Mouse (Mus musculus): ENCODE results near the gene Gm13539. TPM values are rescaled to one million over a fixed set of nuclear protein-coding genes. Genes with fewer than 3 reads are reported as not detected.
"Not testable (repeated sequence)": the region's sequence is repeated elsewhere in the genome, so short reads cannot be mapped to it uniquely, and the experiment has no call there.

The Gm13539 gene
- not detected for total RNA-seq (2021)
- long read RNA-seq, experiment 1: 0 reads
- long read RNA-seq, experiment 2: 0 reads

DNA sequence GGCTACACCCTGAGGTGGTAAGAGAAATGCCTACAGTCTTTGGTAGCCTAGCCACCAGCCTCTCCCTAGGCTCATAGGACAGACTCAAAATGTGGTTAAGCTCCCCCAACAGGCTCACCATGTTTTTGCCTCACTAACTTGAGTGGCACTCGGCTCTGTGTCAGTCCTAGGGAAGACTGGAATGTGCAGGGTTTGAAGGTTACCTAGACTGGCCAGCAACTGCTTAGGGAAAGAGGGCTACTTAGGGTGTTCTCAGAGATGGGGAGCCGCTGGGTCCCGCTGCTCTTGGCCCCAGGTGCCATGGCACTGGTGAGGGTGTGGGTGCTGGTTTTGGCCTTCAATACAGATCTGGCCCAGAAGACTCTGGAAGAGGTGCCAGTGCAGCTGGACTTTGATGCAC, at the start of gene Gm13539:
Gene Gm13539 (plus strand): TSS at position 301 of the 400 bp plus-strand sequence.
- DNase-seq: no peak
- intact Hi-C loops (cut with DNase I; ENCODE audit: low total_unique reads): no loop called here

DNA sequence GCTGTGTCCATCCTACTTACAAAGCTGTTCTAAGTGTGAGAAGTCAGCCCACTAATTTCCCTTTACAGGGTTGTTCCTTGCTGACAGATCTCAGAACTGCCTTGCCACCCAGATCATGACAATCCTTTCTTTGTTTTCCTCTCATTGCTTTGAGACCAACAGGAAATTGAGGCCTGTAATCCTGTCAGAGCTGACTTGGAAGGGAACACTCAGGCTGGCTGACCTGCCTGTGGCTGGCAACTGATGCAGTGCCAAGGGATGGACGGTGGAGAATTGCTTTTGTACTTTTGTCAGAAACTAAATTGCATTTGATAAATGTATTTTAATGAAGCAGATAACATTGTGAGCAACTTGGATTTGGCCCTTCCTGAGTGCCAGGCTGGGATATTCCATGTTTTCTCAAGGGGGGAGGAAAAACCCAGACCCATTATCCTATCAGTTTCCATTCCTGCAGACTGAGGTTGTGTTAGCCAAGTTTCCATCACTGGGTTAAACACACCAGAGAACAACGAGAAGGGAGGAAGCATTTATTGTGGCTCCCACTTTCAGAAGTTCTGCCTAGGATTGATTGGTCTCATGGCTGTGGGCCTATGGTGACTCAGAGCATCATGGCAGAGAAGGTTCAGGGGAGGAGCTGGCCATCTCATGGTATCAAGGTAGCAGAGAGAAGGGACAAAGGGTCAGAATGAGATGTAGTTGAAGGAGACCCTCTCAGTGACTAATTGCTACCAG, 48.7 kb upstream of the Gm13539 start:
- DNase-seq: no peak
- intact Hi-C loops (cut with DNase I; ENCODE audit: low total_unique reads): no loop called here

DNA sequence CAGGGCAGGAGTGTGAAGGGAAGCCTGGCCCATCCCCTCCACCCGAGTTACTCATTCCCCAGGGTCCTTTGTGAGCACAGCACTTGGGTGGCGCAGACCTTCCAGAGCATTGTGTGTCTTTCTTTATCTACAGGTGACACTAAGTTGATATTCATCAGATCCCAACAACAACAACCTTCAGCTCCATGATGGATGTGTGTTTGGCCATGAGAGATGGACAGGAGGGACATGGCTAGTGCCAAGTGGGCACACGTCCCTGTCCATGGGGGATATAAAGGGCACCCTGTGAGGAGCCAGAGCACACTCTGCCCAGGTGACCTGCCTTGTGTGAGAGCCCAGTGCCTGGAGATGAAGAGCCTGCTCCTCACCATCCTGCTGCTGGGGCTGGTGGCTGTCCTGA, 45.3 kb upstream of the Gm13539 start, which contains the start of gene Obp2b:
Gene Obp2b (plus strand): TSS at position 301 of the 400 bp plus-strand sequence.
- DNase-seq; intact Hi-C loops (cut with DNase I; ENCODE audit: low total_unique reads): not testable (repeated sequence)

DNA sequence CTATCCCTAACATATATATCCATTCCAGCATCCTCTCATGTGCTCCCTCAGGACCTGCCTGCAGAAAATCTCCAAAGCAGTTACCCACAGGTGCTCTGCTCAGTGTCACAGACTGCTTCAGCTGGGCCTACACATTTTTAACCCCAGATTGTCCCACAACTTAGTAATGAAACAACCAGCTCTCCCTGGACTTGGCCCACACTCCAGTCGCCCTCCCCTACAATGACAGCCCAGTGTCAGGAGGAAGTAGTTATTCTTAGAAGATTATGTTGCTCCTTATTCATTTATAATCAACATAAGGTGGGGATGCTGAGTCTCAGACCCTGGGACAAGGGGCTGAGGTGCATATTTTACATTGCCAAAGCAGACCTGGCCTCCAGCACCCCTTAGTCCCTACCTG, 40.4 kb upstream of the Gm13539 start:
- intact Hi-C loops (cut with DNase I; ENCODE audit: low total_unique reads): no loop called here
- no peak for DNase-seq

DNA sequence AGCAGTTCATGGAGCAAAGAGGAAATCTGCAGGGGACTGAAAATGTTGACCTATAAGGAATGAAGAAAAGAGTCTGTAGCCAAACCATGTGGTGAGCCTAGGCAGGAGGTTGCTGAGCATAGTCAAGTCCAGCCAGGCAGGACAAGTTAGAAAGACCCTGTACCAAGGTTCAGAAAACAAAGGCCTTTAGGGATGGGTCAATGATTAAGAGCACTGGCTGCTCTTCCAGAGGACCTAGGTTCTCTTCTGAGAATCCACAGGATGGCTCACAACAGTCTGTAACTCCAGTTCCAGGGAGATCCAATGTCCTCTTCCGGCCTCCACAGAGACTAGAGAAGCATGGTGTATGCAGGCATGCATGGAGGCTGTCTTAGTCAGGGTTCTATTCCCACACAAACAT, 27.9 kb upstream of the Gm13539 start:
- no peak for DNase-seq
- intact Hi-C loops (cut with DNase I; ENCODE audit: low total_unique reads): no loop called here

DNA sequence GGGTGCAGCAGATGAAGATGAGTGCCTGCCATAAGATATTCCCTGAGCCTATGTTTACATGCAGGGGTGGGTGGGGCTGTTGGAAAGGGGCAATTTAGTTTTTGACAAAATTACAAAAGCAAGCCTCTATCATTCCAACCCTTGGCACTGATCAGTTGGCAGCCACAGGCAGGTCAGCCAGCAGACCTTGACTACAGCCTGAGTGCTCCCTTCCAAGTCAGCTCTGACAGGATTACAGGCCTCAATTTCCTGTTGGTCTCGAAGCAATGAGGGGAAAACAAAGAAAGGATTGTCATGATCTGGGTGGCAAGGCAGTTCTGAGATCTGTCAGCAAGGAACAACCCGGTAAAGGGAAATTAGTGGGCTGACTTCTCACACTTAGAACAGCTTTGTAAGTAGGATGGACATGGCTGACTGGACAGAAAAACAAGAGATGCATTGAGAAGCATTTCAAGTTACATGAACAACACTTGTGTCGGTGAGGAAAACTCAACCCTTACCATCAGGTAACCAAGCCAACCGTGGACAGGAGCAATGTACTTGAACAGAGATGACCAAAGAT, 23.9 kb upstream of the Gm13539 start:
- DNase-seq: no peak
- intact Hi-C loops (cut with DNase I; ENCODE audit: low total_unique reads): no loop called here

DNA sequence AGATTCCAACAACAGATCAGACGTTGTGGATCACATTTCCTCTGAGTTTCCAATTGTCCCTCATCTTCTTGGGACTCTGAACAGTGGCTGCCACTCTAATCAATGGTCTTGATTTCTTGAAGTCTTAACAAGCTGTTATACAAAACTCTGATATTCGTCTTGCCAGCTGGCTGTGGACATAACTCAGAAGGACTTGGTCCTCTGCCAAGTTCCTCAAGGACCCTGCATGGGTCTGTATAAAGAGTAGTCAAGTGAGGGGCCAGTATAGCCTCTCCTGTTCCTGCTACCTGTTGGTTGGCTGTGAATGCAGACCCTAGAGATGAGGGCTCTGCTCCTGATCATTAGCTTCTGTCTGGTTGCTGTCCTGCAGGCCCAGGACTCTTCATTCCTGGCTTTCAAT, 16.8 kb upstream of the Gm13539 start, which contains the start of gene Lcn3:
Gene Lcn3 (plus strand): TSS at position 301 of the 400 bp plus-strand sequence.
- intact Hi-C loops (cut with DNase I; ENCODE audit: low total_unique reads): no loop called here

DNA sequence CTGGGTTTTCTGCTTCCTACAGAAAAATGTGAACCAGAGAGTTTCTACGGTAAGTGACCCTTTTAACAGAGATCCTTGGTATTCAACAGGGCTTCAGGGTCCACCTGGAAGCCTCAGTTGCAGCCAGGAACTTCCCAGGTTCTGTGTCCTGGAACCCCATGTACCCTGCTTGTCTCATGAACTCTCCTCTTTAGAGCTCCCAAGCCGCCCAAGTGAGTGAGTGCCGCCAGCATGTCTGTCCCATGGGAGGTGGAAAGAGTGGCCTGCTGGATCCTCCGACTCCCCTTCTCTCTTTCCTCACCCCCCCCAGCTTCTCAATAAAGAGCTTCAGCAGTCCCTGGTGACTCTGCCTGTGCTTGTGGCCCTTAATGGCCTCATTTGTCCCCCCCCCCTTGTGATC, 14.3 kb upstream of the Gm13539 start:
- intact Hi-C loops (cut with DNase I; ENCODE audit: low total_unique reads): no loop called here
- DNase-seq: no peak

More for the DNA sequence above, 16.8 kb upstream of the Gm13539 start, which contains the start of gene Lcn3:
- no peak for DNase-seq

DNA sequence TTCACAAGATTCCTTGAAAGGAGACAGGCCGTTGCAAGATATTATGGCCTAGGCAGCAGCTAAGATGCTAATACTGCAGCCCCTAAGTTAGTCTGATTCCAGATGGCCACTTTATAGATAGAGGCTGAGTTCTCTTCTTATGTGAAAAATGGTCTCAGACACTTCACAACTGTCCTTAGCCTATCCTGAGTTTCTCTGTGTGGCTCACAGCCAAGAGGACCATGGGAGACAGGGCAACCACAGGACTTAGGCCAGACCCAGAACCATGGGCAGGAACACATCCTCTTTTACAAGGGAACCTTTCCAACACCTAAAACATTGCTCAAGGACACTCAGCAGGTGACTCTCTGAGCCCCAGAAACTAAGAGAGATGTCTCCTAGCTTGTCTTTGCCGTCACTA, 8.6 kb upstream of the Gm13539 start:
- intact Hi-C loops (cut with DNase I; ENCODE audit: low total_unique reads): no loop called here
- DNase-seq: no peak

DNA sequence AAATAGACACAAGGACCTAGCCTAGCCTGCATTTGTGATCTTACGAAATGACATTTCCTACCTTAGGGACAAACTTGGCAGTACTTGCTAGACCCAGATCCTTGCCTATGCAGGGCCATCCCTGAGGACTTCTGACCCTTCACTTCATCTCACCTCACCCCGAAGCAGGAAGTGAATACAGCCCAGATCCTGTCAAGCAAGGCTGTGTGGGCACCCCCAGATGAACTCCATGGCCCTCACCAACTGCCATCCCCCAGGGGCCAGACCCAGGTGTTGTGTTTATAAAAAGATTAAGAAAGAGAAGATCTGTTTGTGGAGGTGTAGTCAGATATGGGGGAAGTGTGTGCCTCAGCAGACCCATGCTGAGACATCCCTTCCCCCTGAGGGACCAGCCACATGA, 7.4 kb upstream of the Gm13539 start:
- no peak for DNase-seq
- intact Hi-C loops (cut with DNase I; ENCODE audit: low total_unique reads): no loop called here

DNA sequence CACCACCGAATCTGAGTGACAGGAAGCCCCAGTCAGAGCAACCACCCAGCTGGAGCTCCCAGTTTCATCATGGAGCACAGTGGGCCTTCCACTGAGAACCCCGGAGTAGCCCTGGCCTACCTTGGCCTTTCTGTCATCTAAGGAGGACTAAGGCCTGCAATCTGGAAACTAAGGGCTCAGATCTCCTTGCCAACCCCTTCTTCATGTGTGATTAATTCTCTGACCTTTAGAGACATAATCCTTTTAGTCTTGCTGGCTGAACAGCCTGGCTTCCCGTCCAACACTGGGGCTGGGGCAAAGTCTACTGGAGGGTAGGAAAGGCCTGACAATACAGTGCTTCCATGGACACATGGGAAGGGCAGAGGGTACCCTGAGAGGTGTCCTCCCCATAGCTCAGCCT, 6.1 kb upstream of the Gm13539 start:
- DNase-seq: no peak
- intact Hi-C loops (cut with DNase I; ENCODE audit: low total_unique reads): no loop called here

DNA sequence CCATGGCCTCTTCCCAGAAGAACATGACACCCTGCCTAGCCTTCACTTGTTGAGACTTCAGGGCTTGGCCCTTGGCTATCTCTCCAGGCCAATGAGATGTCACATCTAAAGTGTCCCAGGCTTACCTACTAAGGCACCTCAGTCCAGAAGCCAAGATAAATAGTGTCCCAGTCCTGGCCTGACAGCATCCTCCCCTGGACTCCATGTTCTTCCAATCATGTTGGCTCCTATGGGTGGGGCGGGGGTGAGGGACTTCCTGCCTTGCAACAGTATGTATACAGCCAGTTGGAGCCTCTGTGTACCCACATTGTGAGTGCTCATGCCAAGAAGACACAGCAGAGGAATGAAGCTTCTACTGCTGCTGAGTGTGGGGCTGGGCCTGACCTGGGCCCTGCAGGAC, 5.3 kb upstream of the Gm13539 start, which contains the start of gene Lcn11:
Gene Lcn11 (plus strand): TSS at position 301 of the 400 bp plus-strand sequence.
- no peak for DNase-seq
- intact Hi-C loops (cut with DNase I; ENCODE audit: low total_unique reads): no loop called here

DNA sequence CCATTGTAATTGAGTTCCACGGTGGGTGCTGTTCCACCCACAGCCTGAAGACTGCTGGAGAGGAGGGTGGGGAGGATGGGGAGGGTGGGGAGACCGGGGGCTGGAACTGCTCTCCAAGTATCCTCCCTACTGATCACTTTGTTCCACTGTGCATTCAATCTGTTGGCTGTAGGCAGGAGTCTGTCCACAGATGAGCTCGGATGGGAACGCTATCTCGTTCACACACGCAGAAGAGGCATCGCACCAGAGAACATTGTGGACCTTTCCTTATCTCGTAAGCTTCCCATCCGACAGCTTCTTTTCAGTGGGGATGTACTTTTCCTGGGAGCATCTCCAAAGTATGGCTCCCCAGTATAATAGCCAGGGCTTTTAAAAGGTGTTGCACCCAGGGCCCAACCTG, 3.0 kb upstream of the Gm13539 start:
- DNase-seq: no peak
- intact Hi-C loops (cut with DNase I; ENCODE audit: low total_unique reads): no loop called here

DNA sequence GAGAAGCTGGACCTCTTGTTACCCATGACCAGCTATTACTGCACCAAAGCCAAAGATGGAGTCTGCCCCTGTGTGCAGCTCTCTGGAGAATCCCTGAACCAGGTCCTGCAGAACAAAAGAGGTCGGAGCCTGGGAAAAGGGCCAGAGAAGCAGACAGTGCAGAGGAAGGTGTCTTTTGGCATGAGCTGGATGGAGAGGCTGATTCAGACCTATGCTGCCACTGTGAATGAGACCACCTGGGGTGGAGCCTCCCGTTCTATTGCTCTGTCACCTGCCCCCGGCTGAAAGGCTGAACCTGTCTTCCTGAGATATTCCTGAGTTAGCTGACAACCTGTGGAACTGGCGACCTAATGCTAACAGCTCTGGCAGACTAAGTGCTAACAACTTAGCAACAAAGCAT, 1.1 kb upstream of the Gm13539 start:
- no peak for DNase-seq
- intact Hi-C loops (cut with DNase I; ENCODE audit: low total_unique reads): no loop called here

DNA sequence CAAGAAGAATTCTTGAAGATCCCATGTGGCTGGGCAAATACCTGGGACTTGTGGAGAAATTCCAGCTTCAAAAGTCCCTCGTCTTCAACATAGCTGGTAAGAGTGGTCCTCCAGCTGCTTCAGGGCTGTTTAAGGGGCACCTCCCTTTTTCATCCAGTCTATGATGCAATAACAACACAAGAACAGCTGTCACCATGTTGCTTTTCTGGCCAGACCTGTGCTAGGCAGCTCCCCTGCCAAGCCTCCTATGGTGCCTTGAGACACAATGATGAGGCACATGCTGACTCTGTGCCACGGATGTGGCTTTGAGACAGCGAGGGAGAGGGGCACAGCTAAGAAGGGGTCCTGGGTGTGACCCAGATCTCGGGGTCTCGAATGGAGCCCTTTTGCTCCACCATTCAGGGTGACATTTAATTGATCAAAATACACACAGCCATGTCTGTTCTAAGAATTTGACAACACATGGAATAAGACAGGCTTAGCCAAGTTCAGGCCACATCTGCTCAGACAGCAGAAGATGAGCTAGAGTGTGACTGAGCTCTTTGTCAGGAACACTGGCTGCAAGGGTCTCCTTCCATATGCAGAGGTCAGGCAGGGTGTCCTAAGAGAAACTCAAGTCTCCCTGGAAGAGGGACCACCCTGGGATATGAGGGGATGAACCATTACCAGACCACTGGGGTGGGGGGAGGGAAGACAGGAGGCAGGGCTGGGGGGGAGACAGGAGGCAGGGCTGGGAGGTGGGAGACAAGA, 3.7 kb downstream of the Gm13539 start:
- DNase-seq: no peak
- intact Hi-C loops (cut with DNase I; ENCODE audit: low total_unique reads): no loop called here

DNA sequence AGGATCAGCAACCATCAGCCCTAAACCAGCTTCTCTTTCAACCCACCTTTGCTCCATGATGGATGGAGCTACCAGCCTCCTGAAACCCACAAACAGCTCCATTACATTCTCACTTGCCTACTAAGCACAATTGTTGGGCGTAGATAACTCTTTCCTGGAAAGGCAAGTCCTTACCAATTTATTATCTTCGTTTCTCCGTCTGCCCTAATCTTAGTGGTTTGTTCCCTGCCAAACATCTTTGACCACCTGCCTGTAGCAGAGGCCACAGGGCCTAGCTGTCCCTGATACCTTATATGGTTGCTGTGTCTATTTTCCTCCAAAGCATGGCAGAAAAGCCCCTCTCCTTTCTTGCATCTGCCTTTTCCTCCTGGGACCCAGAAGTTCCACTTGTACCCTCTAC, 7.0 kb downstream of the Gm13539 start:
- no peak for DNase-seq
- intact Hi-C loops (cut with DNase I; ENCODE audit: low total_unique reads): no loop called here

DNA sequence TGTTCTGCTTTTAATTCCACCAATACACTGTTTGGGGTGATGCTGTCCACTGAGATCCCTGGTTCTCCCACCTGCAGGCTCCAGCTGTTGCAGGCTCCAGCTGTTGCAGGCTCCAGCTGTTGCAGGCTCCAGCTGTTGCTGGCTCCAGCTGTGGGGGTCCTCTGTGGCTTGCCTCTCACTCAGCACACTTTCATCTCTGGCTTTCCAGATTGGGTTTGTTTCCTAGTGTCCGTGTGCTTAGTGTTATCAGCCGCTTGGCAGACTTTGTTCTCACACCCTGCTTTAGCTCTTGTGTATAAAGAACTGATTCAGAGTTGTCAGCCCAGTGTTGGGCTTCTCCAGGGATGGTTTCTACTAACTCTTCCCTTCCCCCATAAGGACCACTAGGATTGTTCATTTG, 15.6 kb downstream of the Gm13539 start:
- intact Hi-C loops (cut with DNase I; ENCODE audit: low total_unique reads): no loop called here
- DNase-seq: no peak

DNA sequence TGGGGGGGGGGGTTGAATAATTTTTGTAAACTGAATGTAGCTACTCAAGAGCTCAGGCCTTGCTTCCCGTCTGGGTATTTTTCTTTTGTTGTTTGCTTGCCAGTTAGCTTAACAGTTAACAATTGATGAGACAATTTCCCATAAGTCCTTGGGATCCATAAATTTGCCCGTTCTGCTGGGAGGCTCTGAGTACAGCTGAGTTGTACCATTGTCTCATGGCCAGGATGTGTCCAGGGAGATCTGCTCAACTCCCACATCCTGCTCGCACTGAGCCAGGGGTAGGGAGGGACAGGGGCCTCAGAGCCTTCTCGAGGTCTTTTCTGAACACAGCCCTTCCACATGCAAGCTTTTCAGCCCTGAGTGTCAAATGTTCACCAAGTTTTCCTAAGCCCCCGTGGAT, 16.0 kb downstream of the Gm13539 start:
- intact Hi-C loops (cut with DNase I; ENCODE audit: low total_unique reads): no loop called here
- DNase-seq: no peak

DNA sequence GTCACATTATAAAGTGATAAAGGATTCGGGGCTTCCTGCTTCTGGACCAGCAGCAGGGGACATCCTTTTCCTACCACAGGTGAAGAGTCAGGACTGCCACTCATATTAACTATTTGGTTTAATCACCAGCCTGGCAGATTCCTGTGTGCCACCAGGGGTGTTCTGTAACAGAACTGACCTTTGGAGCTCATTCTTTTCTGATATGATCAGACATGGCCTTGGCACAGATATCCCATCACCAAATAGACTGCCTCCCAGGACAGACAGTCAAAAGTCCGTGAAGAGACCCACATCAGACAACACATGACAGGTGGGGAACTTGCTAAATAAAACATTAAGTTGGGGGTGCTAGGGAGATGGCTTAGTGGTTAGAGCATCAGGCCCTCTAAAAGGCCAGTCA, 29.7 kb downstream of the Gm13539 start:
- DNase-seq: no peak
- intact Hi-C loops (cut with DNase I; ENCODE audit: low total_unique reads): no loop called here

DNA sequence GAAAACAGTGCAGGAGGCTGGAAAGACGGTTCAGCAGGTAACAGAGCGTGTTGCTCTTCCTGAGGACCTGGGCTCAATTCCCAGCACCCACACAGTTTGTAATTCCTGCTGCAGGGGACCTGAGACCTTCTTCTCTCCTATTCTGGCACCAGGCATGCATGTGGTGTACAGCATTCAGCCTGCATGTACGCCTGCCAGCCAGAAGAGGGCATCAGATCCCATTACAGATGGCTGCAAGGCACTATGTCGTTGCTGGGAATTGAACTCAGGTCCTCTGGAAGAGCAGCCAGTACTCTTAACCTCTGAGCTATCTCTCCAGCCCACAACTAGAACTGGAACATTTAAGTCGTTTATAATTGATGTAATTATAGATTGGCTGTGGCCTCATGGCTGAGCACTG, 31.3 kb downstream of the Gm13539 start:
- no peak for DNase-seq
- intact Hi-C loops (cut with DNase I; ENCODE audit: low total_unique reads): no loop called here

DNA sequence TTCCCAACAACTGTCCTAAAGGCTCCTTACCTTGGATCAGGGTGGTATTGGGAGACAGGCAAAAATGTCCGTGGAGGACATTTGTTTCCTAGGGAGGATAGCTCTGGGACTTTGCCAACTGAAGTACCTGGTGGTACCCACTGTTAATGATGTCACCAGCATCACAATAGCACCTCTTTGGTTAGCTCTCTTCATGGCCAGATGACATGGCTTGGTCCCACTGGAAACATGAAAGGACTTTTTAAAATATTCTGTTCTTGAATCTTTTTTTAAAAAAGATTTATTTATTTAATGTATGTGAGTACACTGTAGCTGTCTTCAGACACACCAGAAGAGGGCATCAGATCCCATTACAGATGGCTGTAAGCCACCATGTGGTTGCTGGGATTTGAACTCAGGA, 33.7 kb downstream of the Gm13539 start, which contains the start of gene Glt6d1:
Gene Glt6d1 (minus strand): TSS at position 101 of the 400 bp plus-strand sequence.
- intact Hi-C loops (cut with DNase I; ENCODE audit: low total_unique reads); DNase-seq: not testable (repeated sequence)
